Mouse (Mus musculus) kidney, adult 8-10 months (tissue): ENCODE results near the gene Rab5if.
A peak's percentile ranks its signal among the peaks of the same experiment; 100 is the strongest.
"Not testable (repeated sequence)": the region's sequence is repeated elsewhere in the genome, so short reads cannot be mapped to it uniquely, and the experiment has no call there.

Experiments
- DNase-seq, 2 experiments: peaks; one replicate each; pipeline ENCODE4 v3.0.0; 2022

The Rab5if gene

GRCm38 (mm10) chr2:156862772-156863486, at the start of gene Rab5if:
TSS of gene Rab5if (plus strand) at chr2:156863128.
- peak; percentile 96 to 97 for DNase-seq

GRCm38 (mm10) chr2:156814344-156814801, 48.6 kb upstream of the Rab5if start:
- DNase-seq: peak; percentile 40 to 45

- no peak for DNase-seq
Observed at GRCm38 (mm10) chr2:156814893-156815292, 48.0 kb upstream of the Rab5if start.

- no peak for DNase-seq
Observed at GRCm38 (mm10) chr2:156815412-156815811, 47.5 kb upstream of the Rab5if start.

- no peak for DNase-seq
Observed at GRCm38 (mm10) chr2:156816116-156816515, 46.8 kb upstream of the Rab5if start.

GRCm38 (mm10) chr2:156825128-156825527, 37.8 kb upstream of the Rab5if start:
- DNase-seq: not testable (repeated sequence)

GRCm38 (mm10) chr2:156834336-156834735, 28.6 kb upstream of the Rab5if start:
- DNase-seq: no peak

- no peak for DNase-seq
Observed at GRCm38 (mm10) chr2:156838839-156839238, 24.1 kb upstream of the Rab5if start.

GRCm38 (mm10) chr2:156839319-156840191, 23.4 kb upstream of the Rab5if start, which contains the start of gene Tgif2:
TSS of gene Tgif2 (plus strand) at chr2:156840007.
- peak; percentile 34 to 35 for DNase-seq

GRCm38 (mm10) chr2:156840301-156841027, 22.5 kb upstream of the Rab5if start:
- no peak for DNase-seq

- peak; percentile 20 to 28 for DNase-seq
Observed at GRCm38 (mm10) chr2:156841028-156841840, 21.7 kb upstream of the Rab5if start.

- peak in 1 of 2 experiments; percentile 30 for DNase-seq
Observed at GRCm38 (mm10) chr2:156841841-156842706, 20.9 kb upstream of the Rab5if start.

- no peak for DNase-seq
Observed at GRCm38 (mm10) chr2:156842711-156843110, 20.2 kb upstream of the Rab5if start.

- DNase-seq: no peak
Observed at GRCm38 (mm10) chr2:156843331-156843730, 19.6 kb upstream of the Rab5if start.

GRCm38 (mm10) chr2:156844715-156845114, 18.2 kb upstream of the Rab5if start:
- DNase-seq: no peak

GRCm38 (mm10) chr2:156847653-156848052, 15.3 kb upstream of the Rab5if start:
- no peak for DNase-seq

- DNase-seq: no peak
Observed at GRCm38 (mm10) chr2:156848526-156849182, 14.3 kb upstream of the Rab5if start.

- DNase-seq: no peak
Observed at GRCm38 (mm10) chr2:156850505-156850904, 12.4 kb upstream of the Rab5if start.

GRCm38 (mm10) chr2:156853584-156853983, 9.3 kb upstream of the Rab5if start:
- peak in 1 of 2 experiments; percentile 25 for DNase-seq

- peak; percentile 38 to 40 for DNase-seq
Observed at GRCm38 (mm10) chr2:156853999-156854771, 8.7 kb upstream of the Rab5if start.
